Mouse (Mus musculus): ENCODE measurements around the gene Emcn. TPM values are rescaled to one million over a fixed set of nuclear protein-coding genes. Genes with fewer than 3 reads are reported as not detected.

Gene Emcn
- polyA plus RNA-seq, 1 experiment from 2014 or later = 20.5 TPM

DNA sequence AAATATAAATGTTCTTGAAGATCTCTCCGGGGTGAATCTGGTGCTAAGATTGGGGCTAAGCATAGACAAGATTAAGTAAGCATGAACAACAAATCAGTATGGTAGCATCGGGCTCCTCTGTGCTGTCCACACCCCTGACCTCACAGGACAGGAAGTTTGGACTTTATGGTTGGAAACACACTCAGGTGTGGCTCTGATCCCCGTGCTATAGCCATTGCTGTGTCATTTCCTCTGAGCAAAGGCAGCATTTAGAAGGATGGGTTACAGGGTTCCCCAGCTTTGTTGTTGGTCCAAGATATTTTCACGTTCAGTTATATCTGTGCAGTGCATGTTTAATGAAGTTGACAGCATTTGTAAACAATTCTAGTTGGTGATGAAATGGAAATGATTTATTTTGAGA is 9.9 kb upstream of the Emcn start:
- 80% methylated on average over 4 of the region's 4 CpGs for WGBS
- H3K36me3 ChIP-seq = no peaks in the 10 kb centered on the region

DNA sequence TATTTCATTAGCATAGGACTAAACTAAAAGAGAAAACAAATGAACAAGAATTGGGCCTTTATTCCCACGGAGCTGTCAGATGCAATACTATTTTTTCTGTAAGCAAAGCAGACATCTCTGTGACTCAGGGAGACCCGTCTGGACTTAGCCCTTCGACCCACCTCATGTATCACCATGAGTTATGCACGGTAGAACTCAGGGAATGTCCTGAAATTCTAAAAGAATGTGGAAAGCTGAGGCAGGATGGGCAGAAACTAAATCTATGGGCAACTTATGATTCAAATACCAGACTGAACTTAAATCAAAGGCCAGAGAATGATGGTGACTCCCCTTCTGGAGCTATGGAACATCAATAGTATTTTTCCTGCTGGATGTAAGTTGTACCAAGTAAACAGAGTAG is 8.3 kb upstream of the Emcn start:
- ATAC-seq (ENCODE audit: low read depth) = no peak
- H3K4me3 ChIP-seq = no peak overlapping the region
- H3K27me3 ChIP-seq = no peaks in the 10 kb centered on the region
- no peak overlapping the region for H3K4me2 ChIP-seq
- 80% methylated on average over 4 of the region's 4 CpGs for WGBS
- H3K9me3 ChIP-seq = no peaks in the 10 kb centered on the region
- no peak overlapping the region for H3K9ac ChIP-seq
- no peak overlapping the region for H3K27ac ChIP-seq (replicated peaks)
- H3K4me1 ChIP-seq (replicated peaks) = peaks cover 5% of the 10 kb centered on the region; the same call in 1 of the 2 replicates
- H3K36me3 ChIP-seq = no peaks in the 10 kb centered on the region

More for the DNA sequence above, 9.9 kb upstream of the Emcn start:
- Histone ChIP-seq H3K4me1 (replicated peaks) (no peaks in the 10 kb centered on the region), H3K27me3 (no peaks in the 10 kb centered on the region), H3K9ac (no peak overlapping the region), H3K9me3 (no peaks in the 10 kb centered on the region), H3K27ac (replicated peaks) (no peak overlapping the region), H3K4me2 (no peak overlapping the region), H3K4me3 (no peak overlapping the region)
- ATAC-seq (ENCODE audit: low read depth) = no peak

DNA sequence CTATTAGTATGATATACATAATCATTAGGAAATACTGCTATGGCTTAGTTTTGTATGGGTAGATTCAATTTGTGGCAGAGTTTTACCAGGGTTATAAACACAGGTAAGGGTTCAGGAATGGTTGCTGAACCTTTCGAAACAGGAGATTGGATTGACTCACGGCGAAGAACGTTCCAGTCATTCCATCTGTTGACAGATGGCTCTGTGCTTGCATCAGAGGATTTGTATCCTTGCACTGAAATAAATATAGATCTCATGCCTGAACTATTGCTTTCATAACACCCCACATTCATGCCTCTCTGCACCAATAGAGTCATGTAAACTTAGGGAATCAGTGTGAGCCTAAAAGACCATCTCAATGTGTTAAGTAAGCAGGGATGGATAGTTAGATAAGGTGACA is 4.9 kb upstream of the Emcn start:
- no peak for ATAC-seq (ENCODE audit: low read depth)
- Histone ChIP-seq H3K27ac (replicated peaks) (no peak overlapping the region), H3K9ac (no peak overlapping the region), H3K9me3 (no peaks in the 10 kb centered on the region), H3K4me3 (no peak overlapping the region), H3K4me2 (no peak overlapping the region), H3K36me3 (no peaks in the 10 kb centered on the region), H3K27me3 (no peaks in the 10 kb centered on the region), H3K4me1 (replicated peaks) (peaks cover 5% of the 10 kb centered on the region; the same call in 1 of the 2 replicates)
- WGBS = 92% methylated on average over 4 of the region's 4 CpGs

DNA sequence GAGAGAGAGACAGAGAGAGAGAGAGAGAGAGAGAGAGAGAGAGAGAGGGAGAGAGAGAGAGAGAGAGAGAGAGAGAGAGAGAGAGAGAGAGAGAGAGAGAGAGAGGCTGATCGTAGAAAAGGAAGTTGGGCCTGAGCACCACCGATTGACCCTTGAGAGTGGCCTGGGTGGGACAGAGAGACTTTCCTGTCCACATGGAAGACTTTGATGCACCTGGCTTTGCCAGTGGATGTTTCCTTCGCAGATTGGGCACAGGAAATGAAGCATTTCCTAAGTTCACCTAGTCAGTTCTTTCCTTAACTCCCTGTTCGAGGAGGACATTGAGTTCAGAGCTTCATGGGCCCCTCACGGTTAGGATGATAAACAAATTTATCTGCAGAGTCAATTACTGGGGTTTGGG is 2.6 kb downstream of the Emcn start:
- 87% methylated on average over 5 of the region's 5 CpGs for WGBS
- no peaks in the 10 kb centered on the region for H3K27me3 ChIP-seq
- no peak overlapping the region for H3K4me3 ChIP-seq
- no peaks in the 10 kb centered on the region for H3K9me3 ChIP-seq
- H3K36me3 ChIP-seq = no peaks in the 10 kb centered on the region
- H3K4me1 ChIP-seq (replicated peaks) = no peaks in the 10 kb centered on the region
- H3K27ac ChIP-seq (replicated peaks) = no peak overlapping the region
- H3K9ac ChIP-seq = no peak overlapping the region
- no peak for ATAC-seq (ENCODE audit: low read depth)
- H3K4me2 ChIP-seq = no peak overlapping the region

DNA sequence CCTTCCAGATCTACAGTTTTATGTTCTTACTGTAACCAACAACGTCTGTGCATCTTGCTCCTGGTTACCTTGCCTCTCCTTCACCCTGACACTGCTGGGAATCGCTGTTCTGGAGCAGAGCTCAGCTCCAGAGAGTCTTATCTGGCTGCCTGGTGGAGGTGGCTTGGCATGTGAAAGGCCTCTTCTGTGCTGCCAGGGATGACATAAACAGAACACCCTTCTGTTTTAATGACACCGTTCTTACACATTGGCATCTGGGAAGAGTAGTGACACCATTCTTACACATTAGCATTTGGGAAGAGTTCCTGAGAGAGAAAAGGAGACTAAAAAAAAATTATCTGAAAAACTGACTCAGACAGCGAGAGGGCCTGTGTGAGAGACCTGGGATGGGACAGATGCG is 11.0 kb downstream of the Emcn start:
- H3K9ac ChIP-seq = no peak overlapping the region
- H3K4me2 ChIP-seq = no peak overlapping the region
- 91% methylated on average over 5 of the region's 5 CpGs for WGBS
- H3K27ac ChIP-seq (replicated peaks) = no peak overlapping the region
- H3K4me1 ChIP-seq (replicated peaks) = no peaks in the 10 kb centered on the region
- H3K4me3 ChIP-seq = no peak overlapping the region
- H3K27me3 ChIP-seq = no peaks in the 10 kb centered on the region
- no peaks in the 10 kb centered on the region for H3K9me3 ChIP-seq
- H3K36me3 ChIP-seq = no peaks in the 10 kb centered on the region
- ATAC-seq (ENCODE audit: low read depth) = no peak

DNA sequence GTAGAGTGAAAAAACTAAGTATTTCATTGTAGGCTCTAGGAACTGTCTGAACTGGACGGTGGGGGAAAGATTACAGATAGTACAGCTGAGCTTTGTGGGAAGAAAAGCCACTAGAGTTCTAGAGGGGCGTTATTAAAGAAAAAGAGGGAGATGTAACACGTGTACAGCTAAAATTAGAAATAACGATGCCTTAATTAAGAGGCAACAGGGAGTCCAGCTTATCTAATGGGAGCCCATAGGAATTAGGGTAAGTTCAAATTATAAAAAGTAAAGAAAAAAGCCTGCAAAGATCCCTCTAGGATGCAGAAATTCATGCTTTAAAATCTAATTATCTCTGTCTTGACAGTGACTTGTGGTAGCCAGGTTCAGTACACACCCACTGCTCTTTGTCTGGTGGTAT is 15.8 kb downstream of the Emcn start:
- WGBS = 88% methylated on average over 4 of the region's 4 CpGs
- ATAC-seq (ENCODE audit: low read depth) = no peak
- no peaks in the 10 kb centered on the region for H3K36me3 ChIP-seq

DNA sequence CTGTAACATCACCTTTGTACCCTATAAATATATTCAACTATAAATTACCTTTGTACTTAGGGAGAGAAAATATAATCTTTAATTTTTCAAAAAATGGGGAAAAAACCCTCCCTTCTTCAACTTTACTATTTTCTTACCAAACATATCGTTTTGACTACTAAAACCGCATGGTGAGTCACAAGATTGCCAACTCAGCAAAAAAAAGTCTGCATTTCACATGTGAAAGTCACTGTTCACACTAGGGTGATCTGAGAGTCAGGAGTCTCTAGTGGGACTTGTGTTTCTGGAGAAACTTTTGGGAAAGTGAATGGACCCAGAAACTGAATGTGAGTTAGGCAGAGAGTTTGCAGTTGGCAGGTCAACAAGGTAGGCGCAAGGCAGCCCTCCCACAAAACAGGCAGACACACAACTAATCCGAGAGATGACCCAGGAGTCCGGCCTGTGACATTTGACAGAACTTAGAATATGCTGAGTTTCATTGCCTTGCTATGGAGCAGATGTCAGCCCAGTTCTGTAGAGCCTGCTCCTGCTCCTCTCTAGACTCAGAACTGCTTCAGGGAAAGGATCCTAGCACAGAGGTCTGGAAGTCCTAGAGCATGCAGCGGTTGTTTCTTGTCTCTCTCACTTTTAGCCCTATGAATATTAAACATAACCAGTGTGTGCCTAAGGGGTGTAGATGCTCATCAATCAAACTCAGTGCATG is 26.4 kb downstream of the Emcn start:
- Histone ChIP-seq H3K9ac (no peak overlapping the region), H3K9me3 (no peaks in the 10 kb centered on the region), H3K36me3 (no peaks in the 10 kb centered on the region), H3K4me3 (no peak overlapping the region), H3K4me2 (no peak overlapping the region), H3K27ac (replicated peaks) (no peak overlapping the region), H3K4me1 (replicated peaks) (no peaks in the 10 kb centered on the region), H3K27me3 (no peaks in the 10 kb centered on the region)
- 93% methylated on average over 6 of the region's 6 CpGs for WGBS
- ATAC-seq (ENCODE audit: low read depth) = no peak

More for the DNA sequence above, 15.8 kb downstream of the Emcn start:
- Histone ChIP-seq H3K4me1 (replicated peaks) (no peaks in the 10 kb centered on the region), H3K9me3 (no peaks in the 10 kb centered on the region), H3K27ac (replicated peaks) (no peak overlapping the region), H3K9ac (no peak overlapping the region), H3K27me3 (no peaks in the 10 kb centered on the region), H3K4me2 (no peak overlapping the region), H3K4me3 (no peak overlapping the region)

DNA sequence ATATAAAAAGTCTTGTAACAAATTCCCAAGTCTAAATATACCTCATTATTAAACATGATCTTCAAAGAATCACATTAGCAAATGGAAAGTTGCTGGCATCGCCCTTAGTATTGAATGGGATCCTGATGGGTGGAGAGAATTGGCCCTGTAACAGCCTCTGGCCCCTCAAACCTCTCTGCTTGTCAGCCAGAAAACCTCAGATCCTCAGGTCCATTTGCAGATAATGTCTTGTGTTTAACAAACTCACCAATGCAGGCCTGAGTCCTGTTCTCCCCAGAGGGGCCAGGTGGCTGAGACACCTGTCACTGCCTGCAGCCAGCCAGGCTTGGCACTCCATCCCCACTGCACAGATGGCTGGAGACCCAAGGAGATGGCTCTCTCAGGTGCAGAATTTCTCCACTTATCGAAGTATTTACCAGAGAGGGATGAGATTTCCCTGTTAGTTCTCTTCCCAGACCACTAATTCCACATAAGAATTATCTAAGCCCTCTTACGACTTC is 27.0 kb downstream of the Emcn start:
- Histone ChIP-seq H3K4me1 (replicated peaks) (no peaks in the 10 kb centered on the region), H3K9me3 (no peaks in the 10 kb centered on the region), H3K27me3 (no peaks in the 10 kb centered on the region), H3K4me2 (no peak overlapping the region), H3K9ac (no peak overlapping the region), H3K36me3 (no peaks in the 10 kb centered on the region), H3K4me3 (no peak overlapping the region), H3K27ac (replicated peaks) (no peak overlapping the region)
- ATAC-seq (ENCODE audit: low read depth) = no peak
- 73% methylated on average over 3 of the region's 3 CpGs for WGBS

DNA sequence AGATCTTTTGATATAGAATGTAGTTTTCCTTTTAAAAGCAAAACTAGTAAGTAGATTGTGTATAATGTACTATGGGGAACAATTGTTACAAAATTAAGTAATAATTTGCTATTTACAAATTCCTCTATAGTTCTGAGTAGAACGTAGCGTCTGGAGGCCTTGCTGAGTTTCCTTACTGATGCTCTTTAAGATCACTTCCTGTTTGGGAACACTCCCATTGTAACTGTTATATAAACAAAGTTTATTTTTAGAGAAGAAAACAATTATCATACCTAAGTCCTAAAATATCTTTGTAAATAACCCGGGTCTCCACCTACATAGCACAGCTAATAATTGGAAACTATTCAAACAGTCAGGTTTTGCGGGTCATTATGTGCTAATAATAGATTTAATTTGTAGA is 32.0 kb downstream of the Emcn start:
- H3K27ac ChIP-seq (replicated peaks) = no peak overlapping the region
- no peak overlapping the region for H3K4me2 ChIP-seq
- H3K4me3 ChIP-seq = no peak overlapping the region
- H3K27me3 ChIP-seq = no peaks in the 10 kb centered on the region
- H3K36me3 ChIP-seq = no peaks in the 10 kb centered on the region
- H3K9me3 ChIP-seq = no peaks in the 10 kb centered on the region
- H3K9ac ChIP-seq = no peak overlapping the region
- 78% methylated on average over 4 of the region's 4 CpGs for WGBS
- H3K4me1 ChIP-seq (replicated peaks) = no peaks in the 10 kb centered on the region
- no peak for ATAC-seq (ENCODE audit: low read depth)

DNA sequence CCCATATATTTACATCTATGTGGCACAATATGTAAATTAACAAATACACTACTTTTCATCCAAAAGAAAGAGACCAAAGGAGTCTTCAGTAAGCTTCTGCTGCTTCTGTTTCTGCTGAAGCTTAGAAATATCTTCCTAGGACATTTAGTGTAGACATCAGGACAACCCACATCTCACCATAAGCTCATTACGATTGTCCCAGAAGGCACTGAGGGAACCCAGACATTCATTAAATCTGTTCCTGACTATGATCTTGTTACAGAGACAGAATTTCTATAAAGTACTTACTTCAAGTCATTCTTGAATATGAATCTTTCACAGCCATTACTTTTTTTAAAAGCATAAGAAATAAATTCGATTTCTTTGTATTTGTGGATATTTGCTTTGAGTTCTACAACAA is 41.4 kb downstream of the Emcn start:
- 91% methylated on average over 2 of the region's 2 CpGs for WGBS
- no peak for ATAC-seq (ENCODE audit: low read depth)
- Histone ChIP-seq H3K27ac (replicated peaks) (no peak overlapping the region), H3K9me3 (no peaks in the 10 kb centered on the region), H3K27me3 (no peaks in the 10 kb centered on the region), H3K4me1 (replicated peaks) (no peaks in the 10 kb centered on the region), H3K4me3 (no peak overlapping the region), H3K4me2 (no peak overlapping the region), H3K9ac (no peak overlapping the region), H3K36me3 (no peaks in the 10 kb centered on the region)

DNA sequence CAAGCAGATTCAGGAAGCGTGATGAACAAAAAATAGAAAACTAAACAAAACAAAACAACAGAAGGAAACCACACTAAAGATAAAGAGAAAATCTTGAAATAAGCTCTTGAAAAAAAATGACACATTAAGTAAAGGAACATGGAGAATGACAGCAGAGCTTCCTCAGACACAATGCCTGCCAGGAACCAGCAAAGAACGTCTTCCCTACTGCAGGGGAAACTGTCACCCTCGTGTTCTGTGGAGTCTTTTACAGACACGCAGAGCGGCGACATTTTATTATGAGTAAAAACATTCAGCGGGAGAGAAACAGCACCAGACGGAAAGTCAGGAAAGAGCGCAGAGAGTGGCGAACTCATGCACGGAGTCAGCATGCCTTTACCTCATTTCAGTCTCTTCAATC is 54.7 kb downstream of the Emcn start:
- Histone ChIP-seq H3K4me3 (no peak overlapping the region), H3K36me3 (no peaks in the 10 kb centered on the region), H3K4me1 (replicated peaks) (no peaks in the 10 kb centered on the region), H3K9ac (no peak overlapping the region), H3K4me2 (no peak overlapping the region), H3K27ac (replicated peaks) (no peak overlapping the region), H3K27me3 (no peaks in the 10 kb centered on the region), H3K9me3 (no peaks in the 10 kb centered on the region)
- WGBS = 83% methylated on average over 11 of the region's 11 CpGs
- ATAC-seq (ENCODE audit: low read depth) = no peak

DNA sequence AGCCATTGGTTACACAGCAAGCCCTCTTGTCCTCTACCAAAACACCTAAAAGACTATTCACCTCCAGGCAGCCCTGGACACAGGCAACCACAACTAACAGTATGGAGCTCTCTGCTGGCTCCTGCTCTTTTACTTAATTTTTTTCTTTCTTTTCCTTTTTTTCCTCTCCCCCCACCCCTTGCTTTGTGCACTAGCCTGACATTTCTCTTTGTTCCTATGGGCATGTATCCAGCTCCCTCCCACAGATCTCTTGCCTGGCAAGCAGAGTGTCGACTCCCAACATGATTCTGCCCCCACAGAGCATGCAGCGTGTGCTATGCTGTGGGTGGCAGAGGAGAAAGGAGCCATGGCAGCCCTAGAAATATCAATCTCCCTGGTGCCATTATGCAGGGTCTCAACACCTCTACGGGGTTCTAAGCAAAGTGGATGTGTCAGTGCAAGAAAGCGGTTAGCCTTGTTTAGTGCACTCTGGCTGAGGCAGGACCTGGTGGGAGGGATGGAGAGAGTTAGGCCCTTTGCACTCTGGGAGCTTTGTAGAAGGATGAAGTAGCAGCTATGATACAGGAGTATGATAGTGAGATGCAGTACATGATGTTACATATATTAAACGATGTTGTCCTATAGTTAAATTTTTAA is 74.7 kb downstream of the Emcn start:
- no peaks in the 10 kb centered on the region for H3K9me3 ChIP-seq
- no peak overlapping the region for H3K4me3 ChIP-seq
- no peaks in the 10 kb centered on the region for H3K36me3 ChIP-seq
- ATAC-seq (ENCODE audit: low read depth) = peak; percentile 47
- no peak overlapping the region for H3K27ac ChIP-seq (replicated peaks)
- no peak overlapping the region for H3K4me2 ChIP-seq
- H3K9ac ChIP-seq = no peak overlapping the region
- no peaks in the 10 kb centered on the region for H3K27me3 ChIP-seq
- H3K4me1 ChIP-seq (replicated peaks) = 0 out of 2 replicates have a peak, but pooled peaks cover 6% of the 10 kb centered on the region
- WGBS = 62% methylated on average over 5 of the region's 5 CpGs

DNA sequence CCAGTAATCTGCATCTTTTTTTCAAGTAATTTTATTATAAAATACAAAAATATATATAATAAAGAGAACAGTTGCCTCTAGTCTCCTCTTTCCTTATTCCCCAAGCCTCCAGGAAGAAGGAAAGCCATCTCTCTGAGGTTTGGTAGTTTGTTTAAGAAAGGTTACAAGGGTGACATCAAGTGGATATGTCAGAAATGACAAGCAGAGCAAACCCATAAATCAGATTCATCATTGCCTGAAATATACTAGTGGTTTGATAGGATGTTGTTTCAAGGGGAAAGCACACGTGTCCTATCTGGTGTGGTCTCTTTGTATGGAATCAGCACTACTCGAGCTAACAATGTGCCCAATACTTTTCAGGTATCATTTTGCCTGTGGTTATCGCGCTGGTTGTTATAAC is 77.8 kb downstream of the Emcn start:
- H3K9me3 ChIP-seq = no peaks in the 10 kb centered on the region
- ATAC-seq (ENCODE audit: low read depth) = no peak
- no peak overlapping the region for H3K4me2 ChIP-seq
- H3K4me1 ChIP-seq (replicated peaks) = 0 out of 2 replicates have a peak, but pooled peaks cover 9% of the 10 kb centered on the region
- H3K27me3 ChIP-seq = no peaks in the 10 kb centered on the region
- no peak overlapping the region for H3K4me3 ChIP-seq
- no peak overlapping the region for H3K9ac ChIP-seq
- no peaks in the 10 kb centered on the region for H3K36me3 ChIP-seq
- H3K27ac ChIP-seq (replicated peaks) = no peak overlapping the region
- WGBS = 68% methylated on average over 4 of the region's 4 CpGs
